ENCODE assay signal across 29 mouse cellular contexts in genomic region chr14:119153088-119153487, GRCm38 (mm10). TPM values are rescaled to one million over a fixed set of nuclear protein-coding genes. Genes with fewer than 3 reads are reported as not detected.
A peak's percentile ranks its signal among the peaks of the same experiment; 100 is the strongest.
DNase-seq lines count a peak whose midpoint lies in the region; ATAC-seq and TF ChIP-seq lines count a peak whose summit lies in the region.
"Had no signal": no experiment of that assay in that cellular context is flagged by ENCODE, and none has a peak within 500 bp of the region (broad histone marks: within the 10 kb centered on the region; RNA-seq: fewer than 3 reads in every experiment).

No protein-coding gene starts in this region.

- no peaks in the 10 kb centered on the region for H3K36me3 ChIP-seq in midbrain, embryonic 11.5 days (ENCODE audit: control insufficient read depth, insufficient read depth, low read length)
- H3K36me3 ChIP-seq in midbrain, embryonic 15.5 days (replicated peaks), result no peaks in the 10 kb centered on the region
- H3K36me3 ChIP-seq: embryonic facial prominence, embryonic 13.5 days; embryonic facial prominence, embryonic 15.5 days; forebrain, embryonic 10.5 days; forebrain, embryonic 12.5 days; G1E had no signal

- no peaks in the 10 kb centered on the region for H3K27me3 ChIP-seq in midbrain, embryonic 11.5 days (ENCODE audit: control insufficient read depth, insufficient read depth, low read length)
- no peaks in the 10 kb centered on the region for H3K27me3 ChIP-seq in midbrain, embryonic 15.5 days (replicated peaks)
- H3K27me3 ChIP-seq: CH12.LX; embryonic facial prominence, embryonic 13.5 days; embryonic facial prominence, embryonic 15.5 days; forebrain, embryonic 12.5 days had no signal

- H3K9ac ChIP-seq in midbrain, embryonic 11.5 days (ENCODE audit: low read length), result no peak overlapping the region
- no peak overlapping the region for H3K9ac ChIP-seq in midbrain, embryonic 15.5 days
- H3K9ac ChIP-seq: embryonic facial prominence, embryonic 13.5 days; embryonic facial prominence, embryonic 15.5 days; forebrain, embryonic 12.5 days had no signal

- TF ChIP-seq CTCF in layer of hippocampus, adult 2 months (conservative IDR thresholded peaks at IDR 0.05), result peak; percentile 51

- no peak overlapping the region for H3K4me3 ChIP-seq in layer of hippocampus, adult 2 months
- no peak overlapping the region for H3K4me3 ChIP-seq in midbrain, embryonic 11.5 days (ENCODE audit: low read depth, low read length)
- no peak overlapping the region for H3K4me3 ChIP-seq in midbrain, embryonic 15.5 days
- H3K4me3 ChIP-seq: embryonic facial prominence, embryonic 13.5 days; embryonic facial prominence, embryonic 15.5 days; erythroblast, embryonic 14.5 days; forebrain, embryonic 10.5 days; forebrain, embryonic 12.5 days had no signal

- WGBS in midbrain, embryonic 11.5 days, result 69% methylated on average over 2 of the region's 2 CpGs
- 67% methylated on average over 2 of the region's 2 CpGs for WGBS in midbrain, embryonic 15.5 days

- H3K4me1 ChIP-seq in midbrain, embryonic 11.5 days (ENCODE audit: control insufficient read depth, insufficient read depth, low read length), result no peaks in the 10 kb centered on the region
- no peaks in the 10 kb centered on the region for H3K4me1 ChIP-seq in midbrain, embryonic 15.5 days
- H3K4me1 ChIP-seq: embryonic facial prominence, embryonic 13.5 days; embryonic facial prominence, embryonic 15.5 days; forebrain, embryonic 10.5 days; forebrain, embryonic 12.5 days had no signal

- no peak overlapping the region for H3K27ac ChIP-seq in layer of hippocampus, adult 2 months
- H3K27ac ChIP-seq in midbrain, embryonic 11.5 days (ENCODE audit: low read depth, low read length), result no peak overlapping the region
- no peak overlapping the region for H3K27ac ChIP-seq in midbrain, embryonic 15.5 days
- H3K27ac ChIP-seq: embryonic facial prominence, embryonic 13.5 days; embryonic facial prominence, embryonic 15.5 days; forebrain, embryonic 10.5 days; forebrain, embryonic 12.5 days had no signal

- no peak for DNase-seq in frontal cortex, adult 2 months (ENCODE audit: extremely low spot score in 1 of 2, low spot score in 1 of 2)
- no peak for DNase-seq in layer of hippocampus, adult 2 months (ENCODE audit: low spot score in 2 of 2)
- DNase-seq in layer of hippocampus, adult 11-12 months (ENCODE audit: low spot score), result no peak
- DNase-seq in midbrain, embryonic 11.5 days (ENCODE audit: low spot score, missing footprints), result peak; percentile 64
- DNase-seq in lung, postnatal 14 days, result no peak
- DNase-seq: adrenal gland, adult 8-10 months; adrenal gland, postnatal 14 days; adrenal gland, postnatal 36 days; B cell, adult 2 months; cerebellum, adult 11 months; cerebellum, adult 18-20 months; cerebellum, adult 8-10 months; cerebellum, adult 9-11 months; cerebellum, postnatal 36 days; embryo, embryonic 11 days had no signal

- no peak overlapping the region for H3K4me2 ChIP-seq in midbrain, embryonic 11.5 days
- H3K4me2 ChIP-seq in midbrain, embryonic 15.5 days, result no peak overlapping the region
- H3K4me2 ChIP-seq: embryonic facial prominence, embryonic 13.5 days; embryonic facial prominence, embryonic 15.5 days; forebrain, embryonic 12.5 days had no signal

- H3K9me3 ChIP-seq in midbrain, embryonic 11.5 days (ENCODE audit: control insufficient read depth, low read length), result peaks cover 6% of the 10 kb centered on the region; the same call in 1 of the 2 replicates
- peaks cover 4% of the 10 kb centered on the region; the same call in 1 of the 2 replicates for H3K9me3 ChIP-seq in midbrain, embryonic 15.5 days

- peak; percentile 67; the same call in 1 of the 2 replicates for ATAC-seq in frontal cortex, adult (ENCODE audit: low TSS enrichment)
- ATAC-seq in midbrain, embryonic 11.5 days (ENCODE audit: low FRiP score), result no peak
- ATAC-seq in midbrain, embryonic 15.5 days (replicated peaks), result no peak
- ATAC-seq: activated CD4-positive, CD25-positive, alpha-beta regulatory T cell, adult 4 months; CD4-positive, CD25-positive, alpha-beta regulatory T cell, adult 4 months; forebrain, embryonic 14.5 days; Patski had no signal

RNA-seq across cellular contexts. Expression of gene Hs6st3, which starts 14.9 kb away (rescaled TPM):
- polyA plus RNA-seq in frontal cortex, adult 2 months (2012; rRNA removed), result 10.0 and 11.1 TPM in 2 replicates
- 10 to 100 TPM; 61.6 to 66.8 TPM for total RNA-seq in layer of hippocampus, adult 2 months (2021)
- polyA plus RNA-seq in midbrain, embryonic 11.5 days (2014; fragmentation: Nextera tagmentation; extraction: Ambion mirVana), result 0.12 and 0.20 TPM in 2 replicates
- polyA plus RNA-seq in midbrain, embryonic 15.5 days (2015; fragmentation: Nextera tagmentation; extraction: Ambion mirVana), result 2.2 and 2.6 TPM in 2 replicates
- total RNA-seq: CH12.LX; common myeloid progenitor, adult 5-6 weeks had no signal
- polyA plus RNA-seq: activated CD4-positive, CD25-positive, alpha-beta regulatory T cell, adult 4 months; CD4-positive, CD25-positive, alpha-beta regulatory T cell, adult 4 months; erythroblast, embryonic 14.5 days; forebrain, embryonic 10.5 days; G1E had no signal

RNA-seq across cellular contexts. Expression of gene Uggt2, which starts 53.9 kb away (rescaled TPM):
- polyA plus RNA-seq in frontal cortex, adult 2 months (2012; rRNA removed), result 43.0 and 46.6 TPM in 2 replicates
- total RNA-seq in layer of hippocampus, adult 2 months (2021), result 10 to 100 TPM; 27.4 to 31.3 TPM
- 15.1 and 17.8 TPM in 2 replicates for polyA plus RNA-seq in midbrain, embryonic 11.5 days (2014; fragmentation: Nextera tagmentation; extraction: Ambion mirVana)
- polyA plus RNA-seq in midbrain, embryonic 15.5 days (2015; fragmentation: Nextera tagmentation; extraction: Ambion mirVana), result 18.1 and 22.8 TPM in 2 replicates
- polyA plus RNA-seq: erythroblast, embryonic 14.5 days; G1E had no signal
